Mouse (Mus musculus): ENCODE data around the gene Asf1a. TPM values are rescaled to one million over a fixed set of nuclear protein-coding genes. Genes with fewer than 3 reads are reported as not detected.
"Not testable (repeated sequence)": the region's sequence is repeated elsewhere in the genome, so short reads cannot be mapped to it uniquely, and the experiment has no call there.

The Asf1a gene
- polyA plus RNA-seq, 1 experiment, result not detected

DNA sequence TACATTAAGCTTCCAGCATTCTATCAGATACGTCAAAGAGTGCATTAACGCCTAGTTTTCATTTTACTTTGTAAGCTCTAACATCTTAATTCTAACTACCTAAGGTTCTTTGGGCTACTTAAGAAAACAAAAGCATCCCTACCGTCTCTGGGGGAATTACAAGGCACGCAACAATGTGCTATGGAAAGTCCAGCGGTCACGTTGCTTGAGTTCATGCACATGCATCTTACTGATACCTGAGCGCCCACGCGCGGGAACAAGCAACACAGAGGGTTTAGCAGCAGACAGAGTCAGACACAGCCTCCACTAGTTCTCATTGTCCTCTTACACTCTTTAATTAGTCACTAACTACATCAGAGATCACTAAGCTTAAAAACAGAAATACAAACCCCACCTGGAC lies 37.6 kb downstream of the Asf1a start:
- TF ChIP-seq POLR2A (IDR thresholded peaks at IDR 0.05; ENCODE audit: insufficient read depth, low read depth, low read length) (no peak), CTCF (IDR thresholded peaks at IDR 0.05; ENCODE audit: insufficient read depth, low read depth, low read length) (no peak)
- no peak overlapping the region for H3K27ac ChIP-seq (ENCODE audit: insufficient read depth, low read depth, low read length)
- H3K4me1 ChIP-seq (ENCODE audit: control insufficient read depth, insufficient read depth, low read length), result no peaks in the 10 kb centered on the region
- WGBS, result 77% methylated on average over 10 of the region's 10 CpGs
- H3K4me3 ChIP-seq (ENCODE audit: insufficient read depth, low read depth, low read length), result no peak overlapping the region

DNA sequence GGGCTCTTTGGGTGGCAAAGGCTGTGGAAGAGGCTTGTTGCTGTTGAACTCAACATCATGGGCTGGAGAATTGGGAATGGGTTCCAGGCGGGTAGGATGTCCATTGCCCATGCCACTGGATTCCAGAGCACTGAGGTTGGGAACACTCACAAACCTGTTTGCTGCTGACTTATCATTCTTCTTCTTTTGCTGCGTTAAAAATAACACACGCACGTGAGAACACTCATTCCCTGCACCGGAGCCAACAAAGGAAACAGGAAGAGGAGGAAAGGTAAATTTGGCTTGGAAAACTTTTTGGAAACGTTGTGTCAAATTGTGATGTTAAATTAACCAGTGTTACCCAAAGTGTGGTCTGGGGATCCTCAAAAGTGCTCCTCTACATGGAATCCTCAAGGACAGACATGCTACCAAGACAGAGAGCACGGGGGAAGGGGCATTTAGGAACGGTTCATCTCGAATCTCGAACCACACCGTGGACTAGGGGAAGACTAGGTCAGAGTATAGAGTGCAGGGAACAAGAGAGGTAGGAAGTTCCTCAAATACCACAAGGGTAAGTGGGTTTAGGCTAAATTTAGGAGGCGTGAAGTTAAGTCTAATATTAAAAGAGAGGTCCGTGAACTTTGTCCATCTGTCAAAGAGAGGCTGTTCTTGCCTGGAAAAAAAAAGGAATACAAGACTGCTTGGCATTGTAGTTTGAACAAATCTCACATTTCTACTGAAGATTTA lies 38.9 kb downstream of the Asf1a start:
- Histone ChIP-seq H3K4me1 (ENCODE audit: control insufficient read depth, insufficient read depth, low read length) (no peaks in the 10 kb centered on the region), H3K4me3 (ENCODE audit: insufficient read depth, low read depth, low read length) (no peak overlapping the region), H3K27ac (ENCODE audit: insufficient read depth, low read depth, low read length) (no peak overlapping the region)
- TF ChIP-seq CTCF (IDR thresholded peaks at IDR 0.05; ENCODE audit: insufficient read depth, low read depth, low read length) (no peak), POLR2A (IDR thresholded peaks at IDR 0.05; ENCODE audit: insufficient read depth, low read depth, low read length) (no peak)
- WGBS, result 80% methylated on average over 13 of the region's 13 CpGs

DNA sequence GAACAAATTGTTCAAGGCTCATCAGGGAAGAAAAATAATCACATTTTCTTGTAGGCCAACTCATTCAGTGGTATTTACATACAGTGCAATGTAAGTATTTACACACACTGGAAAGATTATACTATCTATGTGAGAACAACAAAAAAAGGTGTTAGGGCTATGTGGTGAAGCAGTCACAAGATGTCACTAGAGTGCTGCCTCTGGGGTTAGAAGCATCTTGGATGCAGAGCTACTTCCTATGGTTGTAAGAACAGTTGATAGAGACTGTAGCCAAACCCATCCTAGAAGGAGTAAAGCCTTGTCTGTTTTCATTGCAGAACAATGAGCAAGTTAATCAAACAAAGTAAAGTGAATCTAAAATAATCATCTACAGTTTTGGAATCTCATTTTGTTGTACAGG lies 45.0 kb downstream of the Asf1a start:
- Histone ChIP-seq H3K4me1 (ENCODE audit: control insufficient read depth, insufficient read depth, low read length) (no peaks in the 10 kb centered on the region), H3K4me3 (ENCODE audit: insufficient read depth, low read depth, low read length) (no peak overlapping the region), H3K27ac (ENCODE audit: insufficient read depth, low read depth, low read length) (no peak overlapping the region)
- TF ChIP-seq POLR2A (IDR thresholded peaks at IDR 0.05; ENCODE audit: insufficient read depth, low read depth, low read length), result no peak
- TF ChIP-seq CTCF (IDR thresholded peaks at IDR 0.05; ENCODE audit: insufficient read depth, low read depth, low read length), result no peak

DNA sequence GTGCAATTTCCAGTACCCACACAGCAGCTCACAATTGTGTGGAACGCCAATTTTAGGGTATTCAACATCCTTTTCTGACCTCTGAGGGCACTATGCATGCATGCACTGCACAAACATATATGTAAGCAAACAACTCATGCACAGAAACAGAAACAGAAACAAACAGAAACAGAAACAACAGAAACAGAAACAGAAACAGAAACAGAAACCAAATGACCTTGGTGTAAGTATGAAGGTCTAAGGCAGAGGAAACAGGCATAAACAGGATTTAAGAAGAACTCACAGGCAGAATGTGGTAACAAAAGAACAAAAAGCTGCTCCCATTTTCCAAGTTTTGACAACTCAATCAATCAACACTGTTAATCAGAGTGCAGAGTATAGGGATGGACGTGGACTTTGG lies 54.1 kb downstream of the Asf1a start:
- no peak overlapping the region for H3K4me3 ChIP-seq (ENCODE audit: insufficient read depth, low read depth, low read length)
- no peak for TF ChIP-seq POLR2A (IDR thresholded peaks at IDR 0.05; ENCODE audit: insufficient read depth, low read depth, low read length)
- no peak for TF ChIP-seq CTCF (IDR thresholded peaks at IDR 0.05; ENCODE audit: insufficient read depth, low read depth, low read length)
- 86% methylated on average over 2 of the region's 2 CpGs for WGBS
- 0 out of 2 replicates have a peak, but pooled peaks cover 2% of the 10 kb centered on the region for H3K4me1 ChIP-seq (ENCODE audit: control insufficient read depth, insufficient read depth, low read length)
- H3K27ac ChIP-seq (ENCODE audit: insufficient read depth, low read depth, low read length), result no peak overlapping the region

DNA sequence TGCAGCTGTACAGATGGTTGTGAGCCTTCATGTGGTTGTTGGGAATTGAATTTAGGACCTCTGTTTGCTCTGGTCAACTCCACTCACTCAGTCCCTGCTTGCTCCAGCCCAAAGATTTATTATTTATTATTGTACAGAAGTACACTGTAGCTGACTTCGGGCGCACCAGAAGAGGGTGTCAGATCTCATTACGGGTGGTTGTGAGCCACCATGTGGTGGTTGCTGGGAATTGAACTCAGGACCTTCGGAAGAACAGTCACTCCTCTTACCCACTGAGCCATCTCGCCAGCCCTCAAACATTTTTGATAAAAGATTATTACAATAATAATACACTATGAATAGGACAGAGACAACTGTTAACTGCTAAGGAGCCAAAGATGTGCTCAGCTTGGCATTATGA lies 57.7 kb downstream of the Asf1a start:
- H3K4me3 ChIP-seq (ENCODE audit: insufficient read depth, low read depth, low read length); H3K4me1 ChIP-seq (ENCODE audit: control insufficient read depth, insufficient read depth, low read length); H3K27ac ChIP-seq (ENCODE audit: insufficient read depth, low read depth, low read length): not testable (repeated sequence)
- WGBS, result 82% methylated on average over 5 of the region's 5 CpGs

Other genes with a start within 250 kb of the Asf1a start
- gene Cep85l, start 216.8 kb upstream of the Asf1a start, polyA plus RNA-seq (2012; ENCODE audit: insufficient read depth, insufficient read length, low replicate concordance, missing spikeins), result not detected in 2 replicates
- not detected in 2 replicates for gene Mcm9, start 33.7 kb downstream of the Asf1a start, polyA plus RNA-seq (2012; ENCODE audit: insufficient read depth, insufficient read length, low replicate concordance, missing spikeins)
- gene Fam184a, start 154.4 kb downstream of the Asf1a start, polyA plus RNA-seq (2012; ENCODE audit: insufficient read depth, insufficient read length, low replicate concordance, missing spikeins), result not detected in 2 replicates